Mouse (Mus musculus): ENCODE measurements around the gene Tnfrsf9.
"Not testable (repeated sequence)": the region's sequence is repeated elsewhere in the genome, so short reads cannot be mapped to it uniquely, and the experiment has no call there.

Tnfrsf9 gene

GRCm38 (mm10) chr4:150914290-150914733, at the start of gene Tnfrsf9, which contains the start of gene Park7:
Gene Tnfrsf9, plus strand, starts transcription at chr4:150914562.
Gene Park7, minus strand, starts transcription at chr4:150914437.
- DNase-seq, result peak; percentile 97 to 98

- DNase-seq, result peak; percentile 36 to 61
These were observed 49.0 kb upstream of the Tnfrsf9 start for GRCm38 (mm10) chr4:150865371-150865770.

- DNase-seq, result no peak
These were observed 48.3 kb upstream of the Tnfrsf9 start for GRCm38 (mm10) chr4:150866069-150866468.

- DNase-seq, result no peak
These were observed 47.9 kb upstream of the Tnfrsf9 start for GRCm38 (mm10) chr4:150866494-150866893.

- DNase-seq, result no peak
These were observed 46.2 kb upstream of the Tnfrsf9 start for GRCm38 (mm10) chr4:150868161-150868560.

- DNase-seq, result no peak
These were observed 45.5 kb upstream of the Tnfrsf9 start for GRCm38 (mm10) chr4:150868859-150869258.

GRCm38 (mm10) chr4:150869276-150870197, 44.8 kb upstream of the Tnfrsf9 start:
- DNase-seq, result no peak

GRCm38 (mm10) chr4:150870963-150871391, 43.4 kb upstream of the Tnfrsf9 start:
- no peak for DNase-seq

- peak; percentile 31 to 43 for DNase-seq
These were observed 42.8 kb upstream of the Tnfrsf9 start for GRCm38 (mm10) chr4:150871392-150872138.

- DNase-seq, result peak; percentile 36 to 58
These were observed 42.2 kb upstream of the Tnfrsf9 start for GRCm38 (mm10) chr4:150872139-150872651.

GRCm38 (mm10) chr4:150872681-150873080, 41.7 kb upstream of the Tnfrsf9 start:
- no peak for DNase-seq

- not testable (repeated sequence) for DNase-seq
These were observed 39.9 kb upstream of the Tnfrsf9 start for GRCm38 (mm10) chr4:150874416-150874815.

- no peak for DNase-seq
These were observed 39.0 kb upstream of the Tnfrsf9 start for GRCm38 (mm10) chr4:150875393-150875792.

- DNase-seq, result no peak
These were observed 34.7 kb upstream of the Tnfrsf9 start for GRCm38 (mm10) chr4:150879631-150880030.

- DNase-seq, result no peak
These were observed 34.0 kb upstream of the Tnfrsf9 start for GRCm38 (mm10) chr4:150880364-150880763.

- DNase-seq, result no peak
These were observed 31.7 kb upstream of the Tnfrsf9 start for GRCm38 (mm10) chr4:150882632-150883031.

GRCm38 (mm10) chr4:150887903-150888302, 26.5 kb upstream of the Tnfrsf9 start:
- DNase-seq, result no peak

- no peak for DNase-seq
These were observed 25.9 kb upstream of the Tnfrsf9 start for GRCm38 (mm10) chr4:150888492-150888891.

GRCm38 (mm10) chr4:150889273-150889954, 24.9 kb upstream of the Tnfrsf9 start:
- no peak for DNase-seq

- peak; percentile 51 to 57 for DNase-seq
These were observed 24.4 kb upstream of the Tnfrsf9 start for GRCm38 (mm10) chr4:150889955-150890315.

GRCm38 (mm10) chr4:150891308-150891707, 23.1 kb upstream of the Tnfrsf9 start:
- DNase-seq, result no peak

GRCm38 (mm10) chr4:150894718-150895501, 19.5 kb upstream of the Tnfrsf9 start:
- DNase-seq, result no peak

Data from cerebellum, postnatal 10 days (tissue).